Mouse (Mus musculus): ENCODE data around the gene Olfr1320. TPM values are rescaled to one million over a fixed set of nuclear protein-coding genes. Genes with fewer than 3 reads are reported as not detected.
"Not testable (repeated sequence)": the region's sequence is repeated elsewhere in the genome, so short reads cannot be mapped to it uniquely, and the experiment has no call there.

Olfr1320 gene
- not detected for total RNA-seq (2021)
- long read RNA-seq, experiment 1: 0 reads
- long read RNA-seq, experiment 2: 0 reads

- intact Hi-C loops (cut with DNase I): no loop called here
- no peak for DNase-seq
Measured at GRCm38 (mm10) chrX:49672033-49672432, at the start of gene Olfr1320. TSS of gene Olfr1320 (plus strand) at chrX:49672333.

GRCm38 (mm10) chrX:49627566-49627965 is 44.6 kb upstream of the Olfr1320 start:
- intact Hi-C loops (cut with DNase I): no loop called here
- DNase-seq: no peak

GRCm38 (mm10) chrX:49631195-49631594 is 40.9 kb upstream of the Olfr1320 start:
- intact Hi-C loops (cut with DNase I): no loop called here
- DNase-seq: no peak

DNA sequence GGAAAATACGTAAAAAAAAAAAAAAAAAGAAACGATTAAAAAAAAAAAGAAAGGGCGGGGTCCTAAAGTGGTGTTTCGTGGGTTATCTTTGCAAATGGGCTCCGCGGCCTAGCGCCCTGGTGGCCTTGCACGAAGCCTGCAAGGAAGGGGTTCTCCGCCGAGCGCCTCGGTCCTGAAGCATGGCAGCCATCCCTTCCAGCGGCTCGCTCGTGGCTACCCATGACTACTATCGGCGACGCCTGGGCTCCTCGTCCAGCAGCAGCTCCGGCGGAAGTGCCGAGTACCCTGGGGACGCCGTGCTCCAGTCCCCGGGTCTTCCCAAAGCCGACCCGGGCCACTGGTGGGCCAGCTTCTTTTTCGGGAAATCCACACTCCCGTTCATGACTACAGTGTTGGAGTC is 11.4 kb upstream of the Olfr1320 start:
- intact Hi-C loops (cut with DNase I): not testable (repeated sequence)
- DNase-seq: peak; percentile 1 to 2

Other genes with a start within 250 kb of the Olfr1320 start
- gene Arhgap36, start 208.4 kb upstream of the Olfr1320 start, total RNA-seq (2021): 1 to 10 TPM in 1 of 2 experiments, under 1 TPM in 1; 0.80 to 1.2 TPM
- gene Olfr1321, start 62.7 kb downstream of the Olfr1320 start, total RNA-seq (2021): not detected
- 10 to 100 TPM; 14.6 to 27.8 TPM for gene Igsf1, start 125.4 kb downstream of the Olfr1320 start, total RNA-seq (2021)
- gene Olfr1322, start 219.2 kb downstream of the Olfr1320 start, total RNA-seq (2021): not detected